Mouse (Mus musculus) spleen, adult 2 months (tissue): ENCODE results near the gene Mms19.

Source experiments
- CTCF ChIP-seq: fragments of 200-500 bp; IDR thresholded peaks from 2 replicates; pipeline ENCODE4 v1.5.1; 2011; ENCODE audit warnings: mild to moderate bottlenecking, inconsistent platforms; ENCODE audit not compliant: insufficient read depth, insufficient read length, insufficient replicate concordance; ENCODE audit errors: extremely low read depth
- POLR2A ChIP-seq: fragments of 200-500 bp; IDR thresholded peaks from 2 replicates; pipeline ENCODE4 v1.6.1; 2011; ENCODE audit warnings: low read depth, low read length, inconsistent platforms

DNA sequence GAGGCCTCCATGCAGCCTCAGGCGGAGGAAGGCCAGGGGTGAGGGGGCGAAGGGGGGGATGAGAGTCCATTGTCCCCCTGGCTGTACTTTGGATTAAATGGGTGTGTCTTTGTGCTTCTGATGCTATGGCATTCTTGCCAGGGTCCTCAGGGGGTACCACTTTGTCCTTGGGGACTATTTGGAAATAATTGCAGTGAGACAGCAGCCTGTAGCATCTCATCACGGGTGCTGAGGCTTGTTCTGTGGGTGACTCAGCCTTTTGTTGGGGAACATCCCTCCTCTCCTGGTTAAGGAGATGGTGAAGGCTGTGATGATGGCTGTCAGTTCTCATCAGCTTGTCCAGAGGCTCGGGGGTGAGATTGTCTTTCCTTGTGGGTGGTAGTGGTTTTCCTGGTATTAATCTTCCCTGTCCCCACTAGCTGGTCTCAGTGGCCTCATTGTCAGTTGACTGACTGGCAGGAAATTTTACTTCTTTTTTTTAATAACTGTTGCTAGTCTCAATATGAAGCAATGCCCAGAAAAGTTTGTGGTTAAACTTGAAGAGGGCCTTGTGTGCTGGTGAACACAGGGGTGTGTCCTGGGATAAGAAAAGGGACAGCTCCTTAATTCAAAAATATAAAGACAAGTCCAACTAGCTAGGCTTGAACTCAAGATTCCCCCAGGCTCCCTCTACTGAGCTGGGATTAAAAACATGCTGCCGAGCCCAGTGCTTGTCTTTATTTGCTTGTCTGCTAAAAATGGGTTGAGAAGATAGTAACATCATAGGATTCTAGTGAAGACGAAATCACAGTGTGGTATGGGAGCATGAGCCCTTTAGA is 67.0 kb downstream of the Mms19 start:
- TF ChIP-seq POLR2A, result no peak
- TF ChIP-seq CTCF, result no peak
